Mouse (Mus musculus) midbrain, embryonic 14.5 days (tissue): ENCODE data around the gene Plekhg1. TPM values are rescaled to one million over a fixed set of nuclear protein-coding genes. Genes with fewer than 3 reads are reported as not detected.

Source experiments
- ATAC-seq: fragments of 200-750 bp; cut with Nextera tagmentation; 2 replicates; pipeline ENCODE4 v1.8.0; 2017; ENCODE audit warnings: moderate number of reproducible peaks, moderate library complexity; ENCODE audit not compliant: low FRiP score, low TSS enrichment
- DNase-seq: peaks from one replicate; pipeline ENCODE4 v3.0.0-alpha.2; 2015
- H3K27ac ChIP-seq: fragments of 300-500 bp; sonication (generic); replicated peaks from 2 replicates; pipeline ENCODE4 v1.5.1; 2014; ENCODE audit warnings: mild to moderate bottlenecking, low read depth, low read length, moderate library complexity
- H3K27me3 ChIP-seq: fragments of 300-500 bp; sonication (generic); 2 replicates; pipeline ENCODE4 v1.6.1; 2014; ENCODE audit warnings: low read length, control low read depth, mixed read lengths; ENCODE audit not compliant: control insufficient read depth, insufficient read depth
- H3K36me3 ChIP-seq: fragments of 300-500 bp; sonication (generic); 2 replicates; pipeline ENCODE4 v1.6.1; 2014; ENCODE audit warnings: low read length, control low read depth; ENCODE audit not compliant: control insufficient read depth, insufficient read depth
- H3K4me1 ChIP-seq: fragments of 300-500 bp; sonication (generic); 2 replicates; pipeline ENCODE4 v1.6.1; 2014; ENCODE audit warnings: mild to moderate bottlenecking, antibody characterized with exemption, low read length, control low read depth; ENCODE audit not compliant: control insufficient read depth, insufficient read depth
- H3K4me2 ChIP-seq: fragments of 300-500 bp; sonication (generic); 2 replicates; pipeline ENCODE4 v1.6.1; 2014; ENCODE audit warnings: mild to moderate bottlenecking, low read length, moderate library complexity
- H3K4me3 ChIP-seq: fragments of 300-500 bp; sonication (generic); replicated peaks from 2 replicates; pipeline ENCODE4 v1.5.1; 2014; ENCODE audit warnings: low read depth, low read length
- H3K9ac ChIP-seq: fragments of 300-500 bp; sonication (generic); replicated peaks from 2 replicates; pipeline ENCODE4 v1.6.1; 2014; ENCODE audit warnings: mild to moderate bottlenecking, low read length, moderate library complexity
- H3K9me3 ChIP-seq: fragments of 300-500 bp; sonication (generic); 2 replicates; pipeline ENCODE4 v1.6.1; 2016; ENCODE audit warnings: low read length, control low read depth, mixed read lengths; ENCODE audit not compliant: control insufficient read depth
- WGBS: fragments of 180-500 bp; shearing (Covaris S2); extraction: QIAGEN DNeasy Blood & Tissue Kit; methylation state at CpG from one replicate; pipeline ENCODE4 v1.1.7; 2014; 5-methylcytosine and 5-hydroxymethylcytosine counted together
- polyA plus RNA-seq: library from polyadenylated mRNA; unstranded; fragments of >200 nt; fragmentation: Nextera tagmentation; extraction: Ambion mirVana; gene quantifications from 2 replicates; pipeline ENCODE4 v1.2.1, GENCODE M21; 2014

The Plekhg1 gene
- polyA plus RNA-seq, 1 experiment from 2014 or later: 8.9 TPM

- 0 out of 2 replicates have a peak, but pooled peaks cover 4% of the 10 kb centered on the region for H3K4me1 ChIP-seq
- no peaks in the 10 kb centered on the region for H3K27me3 ChIP-seq
- ATAC-seq: no peak
- H3K27ac ChIP-seq: no peak overlapping the region
- no peak overlapping the region for H3K4me2 ChIP-seq
- WGBS: 87% methylated on average over 3 of the region's 3 CpGs
- no peak overlapping the region for H3K9ac ChIP-seq
- no peak overlapping the region for H3K4me3 ChIP-seq
- no peak for DNase-seq
- no peaks in the 10 kb centered on the region for H3K36me3 ChIP-seq
- H3K9me3 ChIP-seq: no peaks in the 10 kb centered on the region
These were observed 157.9 kb downstream of the Plekhg1 start for GRCm38 (mm10) chr10:3898068-3898467.

GRCm38 (mm10) chr10:3900416-3900956 is 160.3 kb downstream of the Plekhg1 start:
- ATAC-seq (no peak), DNase-seq (no peak)
- no peak overlapping the region for H3K27ac ChIP-seq

GRCm38 (mm10) chr10:3905747-3906146 is 165.6 kb downstream of the Plekhg1 start:
- ATAC-seq (no peak), DNase-seq (no peak)
- Histone ChIP-seq H3K4me2 (no peak overlapping the region), H3K9me3 (no peaks in the 10 kb centered on the region), H3K27ac (no peak overlapping the region), H3K27me3 (no peaks in the 10 kb centered on the region), H3K4me3 (no peak overlapping the region), H3K4me1 (no peaks in the 10 kb centered on the region), H3K9ac (no peak overlapping the region), H3K36me3 (no peaks in the 10 kb centered on the region)
- 89% methylated on average over 3 of the region's 3 CpGs for WGBS

More at GRCm38 (mm10) chr10:3900416-3900956, 160.3 kb downstream of the Plekhg1 start:
- H3K27me3 ChIP-seq: no peaks in the 10 kb centered on the region
- 79% methylated on average over 11 of the region's 11 CpGs for WGBS
- H3K4me2 ChIP-seq: no peak overlapping the region
- H3K36me3 ChIP-seq: no peaks in the 10 kb centered on the region
- no peak overlapping the region for H3K9ac ChIP-seq
- H3K9me3 ChIP-seq: no peaks in the 10 kb centered on the region
- no peak overlapping the region for H3K4me3 ChIP-seq
- no peaks in the 10 kb centered on the region for H3K4me1 ChIP-seq

- no peaks in the 10 kb centered on the region for H3K27me3 ChIP-seq
- H3K9ac ChIP-seq: no peak overlapping the region
- 88% methylated on average over 5 of the region's 5 CpGs for WGBS
- H3K4me1 ChIP-seq: no peaks in the 10 kb centered on the region
- no peak overlapping the region for H3K4me3 ChIP-seq
- no peaks in the 10 kb centered on the region for H3K9me3 ChIP-seq
- DNase-seq (no peak), ATAC-seq (no peak)
- H3K27ac ChIP-seq: no peak overlapping the region
- H3K36me3 ChIP-seq: no peaks in the 10 kb centered on the region
- no peak overlapping the region for H3K4me2 ChIP-seq
These were observed 173.9 kb downstream of the Plekhg1 start for GRCm38 (mm10) chr10:3914104-3914503.

GRCm38 (mm10) chr10:3920368-3921152 is 180.4 kb downstream of the Plekhg1 start:
- Histone ChIP-seq H3K9me3 (no peaks in the 10 kb centered on the region), H3K4me1 (no peaks in the 10 kb centered on the region), H3K4me3 (no peak overlapping the region), H3K36me3 (no peaks in the 10 kb centered on the region), H3K9ac (no peak overlapping the region), H3K27ac (no peak overlapping the region), H3K4me2 (no peak overlapping the region), H3K27me3 (no peaks in the 10 kb centered on the region)
- DNase-seq (peak; percentile 33), ATAC-seq (no peak)
- WGBS: 86% methylated on average over 20 of the region's 20 CpGs

- DNase-seq: no peak
- no peak for ATAC-seq
- H3K36me3 ChIP-seq: no peaks in the 10 kb centered on the region
- H3K9ac ChIP-seq: no peak overlapping the region
- no peaks in the 10 kb centered on the region for H3K27me3 ChIP-seq
- H3K4me1 ChIP-seq: no peaks in the 10 kb centered on the region
- no peak overlapping the region for H3K27ac ChIP-seq
- H3K4me3 ChIP-seq: no peak overlapping the region
- WGBS: 90% methylated on average over 4 of the region's 4 CpGs
- H3K4me2 ChIP-seq: no peak overlapping the region
- H3K9me3 ChIP-seq: no peaks in the 10 kb centered on the region
These were observed 187.9 kb downstream of the Plekhg1 start for GRCm38 (mm10) chr10:3928008-3928545.

- no peak overlapping the region for H3K4me2 ChIP-seq
- no peak overlapping the region for H3K4me3 ChIP-seq
- H3K36me3 ChIP-seq: no peaks in the 10 kb centered on the region
- no peaks in the 10 kb centered on the region for H3K27me3 ChIP-seq
- no peaks in the 10 kb centered on the region for H3K4me1 ChIP-seq
- DNase-seq (no peak), ATAC-seq (no peak)
- H3K27ac ChIP-seq: no peak overlapping the region
- no peak overlapping the region for H3K9ac ChIP-seq
- no peaks in the 10 kb centered on the region for H3K9me3 ChIP-seq
These were observed 191.7 kb downstream of the Plekhg1 start for GRCm38 (mm10) chr10:3931831-3932230.

- no peak overlapping the region for H3K4me3 ChIP-seq
- no peak for ATAC-seq
- no peak overlapping the region for H3K27ac ChIP-seq
- no peak overlapping the region for H3K9ac ChIP-seq
- 89% methylated on average over 12 of the region's 12 CpGs for WGBS
- no peaks in the 10 kb centered on the region for H3K27me3 ChIP-seq
- H3K4me1 ChIP-seq: no peaks in the 10 kb centered on the region
- no peak overlapping the region for H3K4me2 ChIP-seq
- no peaks in the 10 kb centered on the region for H3K9me3 ChIP-seq
- no peak for DNase-seq
- no peaks in the 10 kb centered on the region for H3K36me3 ChIP-seq
These were observed 193.3 kb downstream of the Plekhg1 start for GRCm38 (mm10) chr10:3933311-3933940.
